Mouse (Mus musculus): Measurements from ENCODE around the gene Cplx3. TPM values are rescaled to one million over a fixed set of nuclear protein-coding genes. Genes with fewer than 3 reads are reported as not detected.

The Cplx3 gene
- total and polyA plus RNA-seq, 3 experiments: 0.09 TPM; not detected in 2

DNA sequence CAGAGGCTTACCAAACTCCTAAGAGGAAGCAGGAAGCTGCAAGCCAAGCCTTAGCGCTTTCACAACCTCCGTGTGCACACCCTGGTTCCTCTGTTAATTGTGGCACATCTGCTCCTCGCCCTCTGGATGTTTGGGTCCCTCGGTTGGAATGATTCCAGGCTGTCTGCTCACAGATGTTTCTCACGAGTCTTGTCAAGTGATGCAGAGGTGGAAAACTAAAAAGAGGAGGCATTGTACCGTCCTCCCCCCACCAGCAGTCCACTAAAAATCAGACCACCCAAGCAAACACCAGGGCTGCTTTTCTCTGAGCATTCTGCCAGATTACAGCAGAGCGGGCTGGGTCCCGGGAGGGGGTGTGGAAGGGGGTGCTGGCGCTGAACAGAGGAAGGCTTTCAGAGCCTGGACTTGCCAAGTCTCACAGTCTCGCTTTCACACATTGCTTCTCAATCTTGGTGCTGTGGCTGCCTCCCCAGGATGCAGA lies 40.3 kb downstream of the Cplx3 start:
- H3K4me2 ChIP-seq (ENCODE audit: insufficient read depth, low read depth, poor library complexity, severe bottlenecking): no peak overlapping the region
- H3K79me2 ChIP-seq (replicated peaks; ENCODE audit: control insufficient read depth, extremely low read depth, insufficient read depth, poor library complexity, severe bottlenecking): peaks cover 66% of the 10 kb centered on the region
- no peak overlapping the region for H3K27ac ChIP-seq (ENCODE audit: insufficient read depth, low read depth)
- dilution Hi-C loops (cut with MboI; ENCODE audit: extremely low pct_ligation_motif_present, extremely low pct_unique_long_range_greater_than_20kb, low sequenced_read_pairs) (no loop called here), in situ Hi-C loops (cut with MboI; ENCODE audit: low pct_ligation_motif_present, low pct_unique_long_range_greater_than_20kb, low sequenced_read_pairs) (no loop called here)
- H3K27me3 ChIP-seq (replicated peaks): no peaks in the 10 kb centered on the region
- H3K4me3 ChIP-seq (replicated peaks in 1 of 3; ENCODE audit: low read depth in 2 of 3, low read length in 2 of 3, poor library complexity in 1 of 3): no peak overlapping the region
- no peaks in the 10 kb centered on the region for H3K9me3 ChIP-seq (replicated peaks; ENCODE audit: low read length)
- no peak overlapping the region for H3K9ac ChIP-seq (ENCODE audit: insufficient read depth, low read depth)
- no peak for DNase-seq (ENCODE audit: extremely low read depth)
- peaks cover 36 to 55% of the 10 kb centered on the region in 2 experiments for H3K36me3 ChIP-seq (replicated peaks in 1 of 2; ENCODE audit: control insufficient read depth in 1 of 2, insufficient read depth in 1 of 2, low read length in 1 of 2)
- H3K4me1 ChIP-seq (ENCODE audit: control insufficient read depth in 1 of 2, insufficient read depth in 2 of 2): peaks cover 15 to 47% of the 10 kb centered on the region in 2 experiments
- TF ChIP-seq CHD1 (IDR thresholded peaks at IDR 0.05; ENCODE audit: low read depth, low read length): no peak
- no peak for TF ChIP-seq NRF1 (IDR thresholded peaks at IDR 0.05; ENCODE audit: low read depth, low read length)
- TF ChIP-seq POLR2A (IDR thresholded peaks at IDR 0.05; ENCODE audit: low read depth, low read length): no peak
- TF ChIP-seq MAZ (IDR thresholded peaks at IDR 0.05; ENCODE audit: low read depth, low read length): no peak
- TF ChIP-seq ZNF384 (IDR thresholded peaks at IDR 0.05; ENCODE audit: low read depth, low read length): no peak
- no peak for TF ChIP-seq GABPA (IDR thresholded peaks at IDR 0.05; ENCODE audit: insufficient replicate concordance, low read depth, low read length)
- TF ChIP-seq TBP (conservative IDR thresholded peaks at IDR 0.05; ENCODE audit: low read depth, low read length): no peak
- no peak for TF ChIP-seq TCF12 (IDR thresholded peaks at IDR 0.05; ENCODE audit: low read depth, low read length)
- TF ChIP-seq ZMIZ1 (IDR thresholded peaks at IDR 0.05; ENCODE audit: low read depth, low read length): no peak

- H3K36me3 ChIP-seq (replicated peaks in 1 of 2; ENCODE audit: control insufficient read depth in 1 of 2, insufficient read depth in 1 of 2, low read length in 1 of 2): peaks cover 28 to 45% of the 10 kb centered on the region in 2 experiments
- in situ Hi-C loops (cut with MboI; ENCODE audit: low pct_ligation_motif_present, low pct_unique_long_range_greater_than_20kb, low sequenced_read_pairs): no loop called here
- dilution Hi-C loops (cut with MboI; ENCODE audit: extremely low pct_ligation_motif_present, extremely low pct_unique_long_range_greater_than_20kb, low sequenced_read_pairs): no loop called here
These were observed 41.5 kb downstream of the Cplx3 start for GRCm38 (mm10) chr9:57564609-57565008.

GRCm38 (mm10) chr9:57562896-57563372 lies 43.1 kb downstream of the Cplx3 start:
- H3K9me3 ChIP-seq (replicated peaks; ENCODE audit: low read length): no peaks in the 10 kb centered on the region
- peak overlapping the region; percentile 42 for H3K9ac ChIP-seq (ENCODE audit: insufficient read depth, low read depth)
- dilution Hi-C loops (cut with MboI; ENCODE audit: extremely low pct_ligation_motif_present, extremely low pct_unique_long_range_greater_than_20kb, low sequenced_read_pairs) (no loop called here), in situ Hi-C loops (cut with MboI; ENCODE audit: low pct_ligation_motif_present, low pct_unique_long_range_greater_than_20kb, low sequenced_read_pairs) (no loop called here)
- H3K36me3 ChIP-seq (replicated peaks in 1 of 2; ENCODE audit: control insufficient read depth in 1 of 2, insufficient read depth in 1 of 2, low read length in 1 of 2): peaks cover 11 to 29% of the 10 kb centered on the region in 2 experiments
- peak overlapping the region; percentile 88 for H3K4me2 ChIP-seq (ENCODE audit: insufficient read depth, low read depth, poor library complexity, severe bottlenecking)
- peak overlapping the region; percentile 30; the same call in 1 of the 2 replicates for H3K27ac ChIP-seq (ENCODE audit: insufficient read depth, low read depth)
- H3K4me1 ChIP-seq (ENCODE audit: control insufficient read depth in 1 of 2, insufficient read depth in 2 of 2): peaks cover 18 to 71% of the 10 kb centered on the region in 2 experiments
- peaks cover 60% of the 10 kb centered on the region for H3K79me2 ChIP-seq (replicated peaks; ENCODE audit: control insufficient read depth, extremely low read depth, insufficient read depth, poor library complexity, severe bottlenecking)
- H3K4me3 ChIP-seq (replicated peaks in 1 of 3; ENCODE audit: low read depth in 2 of 3, low read length in 2 of 3, poor library complexity in 1 of 3): peak overlapping the region; percentile 46 to 96 (median 72)
- H3K27me3 ChIP-seq (replicated peaks): no peaks in the 10 kb centered on the region
- DNase-seq (ENCODE audit: extremely low read depth): peak; percentile 69
- TF ChIP-seq RAD21 (IDR thresholded peaks at IDR 0.05; ENCODE audit: low read depth, low read length) (no peak), UBTF (IDR thresholded peaks at IDR 0.05; ENCODE audit: low read depth, low read length) (no peak), ZMIZ1 (IDR thresholded peaks at IDR 0.05; ENCODE audit: low read depth, low read length) (no peak), TCF12 (IDR thresholded peaks at IDR 0.05; ENCODE audit: low read depth, low read length) (peak; percentile 50; the same call in 1 of the 2 replicates), CTCF (conservative IDR thresholded peaks at IDR 0.05 in 1 of 2, IDR thresholded peaks at IDR 0.05 in 1 of 2; ENCODE audit: low read depth in 2 of 2, low read length in 2 of 2) (no peak), POLR2A (IDR thresholded peaks at IDR 0.05; ENCODE audit: low read depth, low read length) (no peak), MXI1 (IDR thresholded peaks at IDR 0.05; ENCODE audit: low read depth, low read length) (peak; percentile 55; the same call in 1 of the 2 replicates), KAT2A (IDR thresholded peaks at IDR 0.05; ENCODE audit: insufficient replicate concordance, low read length) (no peak), CHD1 (IDR thresholded peaks at IDR 0.05; ENCODE audit: low read depth, low read length) (no peak), POLR2AphosphoS2 (IDR thresholded peaks at IDR 0.05; ENCODE audit: low read depth, low read length) (no peak), USF1 (IDR thresholded peaks at IDR 0.05; ENCODE audit: low read depth, low read length) (no peak), MAZ (IDR thresholded peaks at IDR 0.05; ENCODE audit: low read depth, low read length) (no peak), JUND (conservative IDR thresholded peaks at IDR 0.05; ENCODE audit: low read depth, low read length) (no peak; the same call in 1 of the 2 replicates), CHD2 (IDR thresholded peaks at IDR 0.05; ENCODE audit: low read length) (no peak), NRF1 (IDR thresholded peaks at IDR 0.05; ENCODE audit: low read depth, low read length) (no peak), SIN3A (IDR thresholded peaks at IDR 0.05; ENCODE audit: low read length) (peak; percentile 50; the same call in 1 of the 2 replicates), ELF1 (IDR thresholded peaks at IDR 0.05; ENCODE audit: low read depth, low read length) (0 out of 2 replicates have a peak, but pooled peaks have one; percentile 19), MEF2A (IDR thresholded peaks at IDR 0.05; ENCODE audit: borderline replicate concordance, low read depth, low read length) (0 out of 2 replicates have a peak, but pooled peaks have one; percentile 23)

More at GRCm38 (mm10) chr9:57564609-57565008, 41.5 kb downstream of the Cplx3 start:
- no peaks in the 10 kb centered on the region for H3K9me3 ChIP-seq (replicated peaks; ENCODE audit: low read length)
- no peak overlapping the region for H3K9ac ChIP-seq (ENCODE audit: insufficient read depth, low read depth)
- DNase-seq (ENCODE audit: extremely low read depth): no peak
- H3K79me2 ChIP-seq (replicated peaks; ENCODE audit: control insufficient read depth, extremely low read depth, insufficient read depth, poor library complexity, severe bottlenecking): peaks cover 66% of the 10 kb centered on the region
- TF ChIP-seq GABPA (IDR thresholded peaks at IDR 0.05; ENCODE audit: insufficient replicate concordance, low read depth, low read length) (no peak), NELFE (IDR thresholded peaks at IDR 0.05; ENCODE audit: low read depth, low read length) (no peak), MYC (IDR thresholded peaks at IDR 0.05; ENCODE audit: low read depth, low read length) (no peak), MAFK (IDR thresholded peaks at IDR 0.05; ENCODE audit: insufficient replicate concordance, low read length) (0 out of 2 replicates have a peak, but pooled peaks have one; percentile 57), E2F4 (IDR thresholded peaks at IDR 0.05; ENCODE audit: insufficient replicate concordance, low read depth, low read length) (no peak), ZNF384 (IDR thresholded peaks at IDR 0.05; ENCODE audit: low read depth, low read length) (peak; percentile 68), KAT2A (IDR thresholded peaks at IDR 0.05; ENCODE audit: insufficient replicate concordance, low read length) (no peak), USF2 (conservative IDR thresholded peaks at IDR 0.05; ENCODE audit: low read depth, low read length) (no peak)
- H3K4me1 ChIP-seq (ENCODE audit: control insufficient read depth in 1 of 2, insufficient read depth in 2 of 2): peaks cover 15 to 56% of the 10 kb centered on the region in 2 experiments
- no peak overlapping the region for H3K4me3 ChIP-seq (replicated peaks in 1 of 3; ENCODE audit: low read depth in 2 of 3, low read length in 2 of 3, poor library complexity in 1 of 3)
- no peak overlapping the region for H3K4me2 ChIP-seq (ENCODE audit: insufficient read depth, low read depth, poor library complexity, severe bottlenecking)
- no peaks in the 10 kb centered on the region for H3K27me3 ChIP-seq (replicated peaks)
- no peak overlapping the region for H3K27ac ChIP-seq (ENCODE audit: insufficient read depth, low read depth)
